Mouse (Mus musculus): ENCODE results near the gene Adcy7. TPM values are rescaled to one million over a fixed set of nuclear protein-coding genes. Genes with fewer than 3 reads are reported as not detected.
A peak's percentile ranks its signal among the peaks of the same experiment; 100 is the strongest.

Adcy7 gene
- total RNA-seq (2014; fragmentation: Nextera tagmentation) (60.4 and 66.1 TPM in 2 replicates), total RNA-seq (2017) (48.0 and 48.9 TPM in 2 replicates)

GRCm38 (mm10) chr8:88272231-88273050 is at the start of gene Adcy7:
TSS of gene Adcy7 (plus strand) at chr8:88272403.
- ATAC-seq (replicated peaks; ENCODE audit: low FRiP score, low TSS enrichment, poor library complexity, severe bottlenecking): peak; percentile 45

DNA sequence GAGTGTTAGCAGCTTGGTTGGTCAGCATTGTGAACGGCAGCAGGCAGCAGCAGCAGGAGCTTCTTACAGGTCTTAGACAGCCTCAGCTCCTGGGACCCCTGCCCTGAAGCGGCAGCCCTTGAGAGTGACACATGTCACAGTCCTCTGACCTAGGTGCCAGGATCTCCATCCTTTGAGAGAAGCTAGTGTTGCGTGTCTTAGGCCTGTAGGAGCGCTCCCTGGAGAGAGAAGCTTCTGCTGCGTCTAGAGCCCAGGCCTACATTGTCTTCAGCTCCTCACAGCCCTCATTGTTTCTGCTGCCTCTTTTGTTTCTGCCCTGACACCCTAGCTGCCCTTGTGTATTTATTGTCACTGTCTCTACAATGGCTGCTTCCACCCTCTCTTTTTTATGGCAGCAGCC is 46.8 kb upstream of the Adcy7 start:
- no peak for ATAC-seq (replicated peaks; ENCODE audit: low FRiP score, low TSS enrichment, poor library complexity, severe bottlenecking)

DNA sequence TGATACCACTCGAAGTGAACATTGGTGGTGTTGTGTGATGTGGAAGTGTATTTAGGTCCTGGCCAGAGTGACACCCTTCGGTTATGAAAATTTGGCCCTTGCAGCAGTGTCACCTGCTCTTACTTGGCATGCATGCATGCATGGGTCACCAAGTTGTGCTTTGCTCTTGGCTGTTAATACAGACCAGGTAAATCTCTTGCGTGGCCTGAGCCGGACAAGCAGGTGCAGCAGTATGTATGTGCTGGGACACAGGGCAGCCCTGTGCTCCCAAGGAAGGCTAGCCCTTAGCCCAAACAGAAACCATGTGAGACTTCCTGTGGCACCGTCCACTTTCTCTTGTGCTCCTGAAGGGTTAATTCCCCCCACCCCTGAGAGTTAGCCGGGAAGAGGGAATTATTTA is 44.4 kb upstream of the Adcy7 start:
- no peak for ATAC-seq (replicated peaks; ENCODE audit: low FRiP score, low TSS enrichment, poor library complexity, severe bottlenecking)

GRCm38 (mm10) chr8:88228286-88228685 is 43.9 kb upstream of the Adcy7 start:
- ATAC-seq (replicated peaks; ENCODE audit: low FRiP score, low TSS enrichment, poor library complexity, severe bottlenecking): no peak

DNA sequence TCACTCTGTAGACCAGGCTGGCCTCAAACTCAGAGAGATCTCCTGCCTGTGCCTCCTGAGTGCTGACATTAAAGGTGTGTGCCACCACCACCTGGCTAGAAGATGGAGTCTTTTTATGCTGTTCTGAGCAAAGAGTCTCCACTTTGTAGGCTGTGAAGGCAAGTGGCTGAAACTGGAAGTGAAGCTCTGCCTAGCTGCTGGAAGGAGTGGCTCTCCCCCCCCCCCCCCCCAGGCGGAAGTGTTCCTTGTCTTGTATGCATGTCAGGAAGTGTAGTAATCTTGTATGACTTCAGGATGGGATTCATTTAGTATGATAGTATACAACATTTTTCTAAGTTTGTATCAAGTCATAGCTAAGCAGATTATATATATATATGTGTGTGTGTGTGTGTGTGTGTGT is 43.4 kb upstream of the Adcy7 start:
- no peak for ATAC-seq (replicated peaks; ENCODE audit: low FRiP score, low TSS enrichment, poor library complexity, severe bottlenecking)

DNA sequence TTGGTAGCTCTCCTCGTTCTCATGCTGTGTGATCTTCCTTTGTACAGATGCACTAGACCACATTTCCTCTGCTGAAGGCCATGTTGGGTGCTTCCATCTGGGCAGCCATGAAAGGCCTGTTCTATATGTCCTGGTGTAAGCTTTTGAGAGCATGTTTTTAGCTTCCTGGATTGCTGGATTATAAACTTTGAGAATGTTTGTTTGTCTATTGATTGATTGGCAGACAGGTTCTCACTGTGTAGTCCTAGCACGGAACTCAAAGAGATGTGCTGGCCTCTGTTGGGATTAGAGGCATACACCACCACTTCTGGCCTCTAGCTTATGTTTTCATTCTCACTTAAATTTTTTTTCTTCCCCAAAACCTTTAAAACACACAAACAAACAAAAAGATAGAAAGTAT is 35.5 kb upstream of the Adcy7 start:
- ATAC-seq (replicated peaks; ENCODE audit: low FRiP score, low TSS enrichment, poor library complexity, severe bottlenecking): no peak

GRCm38 (mm10) chr8:88237606-88238005 is 34.6 kb upstream of the Adcy7 start:
- ATAC-seq (replicated peaks; ENCODE audit: low FRiP score, low TSS enrichment, poor library complexity, severe bottlenecking): no peak

DNA sequence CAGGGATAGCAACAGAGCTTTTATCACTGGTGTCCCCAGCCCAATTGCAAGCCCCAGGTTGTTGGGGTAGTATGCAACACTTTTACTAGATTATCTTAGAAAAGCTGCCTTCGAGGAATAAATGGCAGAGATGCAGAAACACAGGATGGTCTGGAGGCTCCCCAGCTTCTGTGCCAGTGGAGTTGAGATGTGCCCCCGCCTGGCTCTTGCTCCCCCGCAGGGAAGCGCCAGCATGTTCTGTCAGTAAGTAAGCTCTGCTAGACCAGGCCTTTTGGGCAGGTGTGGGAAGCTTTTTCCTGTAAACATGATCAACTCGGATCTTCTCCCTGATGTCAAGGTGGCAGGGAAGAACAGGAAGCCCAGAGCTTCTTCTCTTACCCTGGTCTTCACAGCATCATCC is 32.9 kb upstream of the Adcy7 start:
- ATAC-seq (replicated peaks; ENCODE audit: low FRiP score, low TSS enrichment, poor library complexity, severe bottlenecking): no peak

DNA sequence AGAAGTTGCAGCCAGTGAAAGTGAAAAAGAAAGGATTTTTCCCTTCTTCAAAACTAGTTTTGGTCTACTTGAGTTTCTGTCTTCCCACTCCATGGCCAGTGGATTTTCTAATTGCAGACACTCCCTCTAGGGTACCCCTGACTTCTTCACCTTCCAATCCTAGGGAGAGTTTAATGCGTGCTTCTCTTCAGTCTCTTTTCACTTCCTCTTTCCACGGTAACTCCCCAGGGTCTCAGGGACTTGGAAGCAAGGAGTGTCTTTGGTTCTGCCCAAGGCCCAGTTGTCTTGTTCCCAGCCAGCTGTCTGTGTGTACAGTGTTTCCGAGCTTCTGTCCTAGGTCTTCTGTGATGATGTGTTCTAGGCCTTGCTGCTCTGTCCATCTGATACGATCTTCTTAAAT is 30.3 kb upstream of the Adcy7 start:
- ATAC-seq (replicated peaks; ENCODE audit: low FRiP score, low TSS enrichment, poor library complexity, severe bottlenecking): no peak

- ATAC-seq (replicated peaks; ENCODE audit: low FRiP score, low TSS enrichment, poor library complexity, severe bottlenecking): peak; percentile 99
Measured at GRCm38 (mm10) chr8:88244298-88244697, 27.9 kb upstream of the Adcy7 start.

- ATAC-seq (replicated peaks; ENCODE audit: low FRiP score, low TSS enrichment, poor library complexity, severe bottlenecking): peak; percentile 64
Measured at GRCm38 (mm10) chr8:88252791-88253190, 19.4 kb upstream of the Adcy7 start.

DNA sequence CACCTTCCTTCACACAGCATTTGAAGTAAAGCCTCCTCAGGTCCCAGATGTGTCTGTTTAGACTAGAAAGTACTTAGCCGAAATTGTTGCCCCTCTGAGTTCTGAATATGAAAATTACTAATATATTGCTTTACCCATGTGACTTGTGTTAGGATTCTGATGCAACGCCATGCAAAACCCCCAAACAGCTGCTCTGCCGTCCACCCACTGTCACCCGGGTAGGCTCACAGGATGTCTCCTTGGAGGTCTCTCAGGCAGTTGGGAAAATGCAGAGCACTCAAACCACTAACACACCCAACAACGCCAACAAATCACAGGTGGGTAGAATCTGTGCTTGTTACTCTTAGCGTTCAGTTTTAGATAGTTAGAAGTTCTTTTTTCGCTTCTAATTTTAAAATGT is 17.2 kb upstream of the Adcy7 start:
- ATAC-seq (replicated peaks; ENCODE audit: low FRiP score, low TSS enrichment, poor library complexity, severe bottlenecking): no peak

GRCm38 (mm10) chr8:88258024-88258423 is 14.2 kb upstream of the Adcy7 start:
- ATAC-seq (replicated peaks; ENCODE audit: low FRiP score, low TSS enrichment, poor library complexity, severe bottlenecking): no peak

GRCm38 (mm10) chr8:88258544-88258943 is 13.7 kb upstream of the Adcy7 start:
- ATAC-seq (replicated peaks; ENCODE audit: low FRiP score, low TSS enrichment, poor library complexity, severe bottlenecking): no peak

- ATAC-seq (replicated peaks; ENCODE audit: low FRiP score, low TSS enrichment, poor library complexity, severe bottlenecking): no peak
Measured at GRCm38 (mm10) chr8:88260466-88260980, 11.7 kb upstream of the Adcy7 start.

DNA sequence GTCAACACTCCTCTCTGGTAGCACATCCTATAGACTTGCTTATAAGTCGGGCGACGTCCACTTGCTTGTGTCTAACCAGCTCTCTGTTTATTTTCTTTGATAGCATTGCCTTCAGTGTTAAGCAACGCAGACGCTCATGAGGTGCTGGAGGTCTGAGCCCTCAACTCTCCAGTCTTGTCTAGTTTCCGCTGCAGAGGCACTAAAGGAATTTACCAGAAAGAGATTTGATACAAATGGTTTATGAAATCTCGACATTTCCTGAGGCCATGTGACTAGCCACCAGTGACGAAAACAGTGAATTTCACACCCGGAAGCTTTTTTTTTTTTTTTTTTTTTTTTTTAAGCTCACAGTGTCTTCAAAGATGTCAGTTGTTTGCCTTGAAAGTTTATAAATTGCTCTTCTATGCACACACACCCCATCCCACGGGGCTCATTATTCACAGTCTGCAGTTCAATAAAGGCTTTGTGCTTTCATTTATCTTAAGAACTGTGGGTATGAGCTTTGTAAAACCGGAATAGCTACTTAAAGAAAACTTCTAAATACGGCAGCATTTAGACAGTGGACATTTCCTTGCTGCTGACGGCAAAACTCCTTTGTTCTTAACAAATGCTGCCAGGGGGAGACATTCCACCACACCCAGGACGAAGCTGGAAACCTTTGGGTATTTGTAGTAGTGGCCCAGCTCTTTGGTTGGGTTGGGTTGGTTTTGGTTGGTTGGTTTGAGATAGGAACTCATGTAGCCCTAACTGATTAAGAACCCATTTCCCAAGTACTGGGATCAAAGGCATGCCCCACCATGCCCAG is 9.2 kb upstream of the Adcy7 start:
- ATAC-seq (replicated peaks; ENCODE audit: low FRiP score, low TSS enrichment, poor library complexity, severe bottlenecking): no peak

- ATAC-seq (replicated peaks; ENCODE audit: low FRiP score, low TSS enrichment, poor library complexity, severe bottlenecking): no peak
Measured at GRCm38 (mm10) chr8:88265511-88265910, 6.7 kb upstream of the Adcy7 start.

GRCm38 (mm10) chr8:88266170-88266800 is 5.9 kb upstream of the Adcy7 start:
- ATAC-seq (replicated peaks; ENCODE audit: low FRiP score, low TSS enrichment, poor library complexity, severe bottlenecking): peak; percentile 65; the same call in 1 of the 2 replicates

- ATAC-seq (replicated peaks; ENCODE audit: low FRiP score, low TSS enrichment, poor library complexity, severe bottlenecking): no peak
Measured at GRCm38 (mm10) chr8:88266801-88267403, 5.3 kb upstream of the Adcy7 start.

All from megakaryocyte-erythroid progenitor cell, adult 5-6 weeks (primary cell).